13 mouse cellular contexts compared by ENCODE assay signal in the genomic region with DNA sequence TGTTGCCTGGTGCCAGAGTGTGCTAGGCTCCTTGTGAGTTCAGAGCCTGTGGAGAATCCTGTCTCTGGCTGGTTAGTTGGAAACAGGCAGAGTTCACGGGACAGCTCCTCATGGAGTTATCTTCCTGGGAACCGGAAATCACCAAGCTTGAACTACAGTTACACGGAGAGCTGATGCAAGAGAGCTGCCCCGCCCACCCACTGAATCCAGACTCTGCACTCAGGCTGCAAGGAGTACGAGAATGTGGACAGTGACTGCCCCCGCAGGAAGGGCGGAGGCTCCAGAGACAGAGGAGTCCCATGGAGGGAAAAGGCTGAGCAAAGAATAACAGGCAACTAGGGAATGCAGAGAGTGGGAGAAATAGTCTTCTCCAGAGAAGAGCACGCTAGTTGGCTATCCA. TPM values are rescaled to one million over a fixed set of nuclear protein-coding genes. Genes with fewer than 3 reads are reported as not detected.
A peak's percentile ranks its signal among the peaks of the same experiment; 100 is the strongest.
DNase-seq lines count a peak whose midpoint lies in the region; ATAC-seq lines count a peak whose summit lies in the region.
"Had no signal": no experiment of that assay in that cellular context is flagged by ENCODE, and none has a peak within 500 bp of the region (broad histone marks: within the 10 kb centered on the region; RNA-seq: fewer than 3 reads in every experiment).

No protein-coding gene starts in this region.

- 32% methylated on average over 8 of the region's 8 CpGs for WGBS in lung, embryonic 15.5 days

- peak; percentile 46; the same call in 1 of the 2 replicates for ATAC-seq in lung, embryonic 15.5 days (ENCODE audit: borderline replicate concordance, extremely low read depth, low FRiP score, low TSS enrichment)
- ATAC-seq: midbrain, embryonic 15.5 days had no signal

- no peak overlapping the region for H3K4me3 ChIP-seq in lung, embryonic 15.5 days
- H3K4me3 ChIP-seq: embryonic facial prominence, embryonic 13.5 days; hindbrain, embryonic 15.5 days; midbrain, embryonic 15.5 days had no signal

- no peak overlapping the region for H3K27ac ChIP-seq in lung, embryonic 15.5 days
- H3K27ac ChIP-seq: embryonic facial prominence, embryonic 13.5 days; hindbrain, embryonic 15.5 days; midbrain, embryonic 15.5 days had no signal

- H3K9ac ChIP-seq in lung, embryonic 15.5 days: no peak overlapping the region
- H3K9ac ChIP-seq: embryonic facial prominence, embryonic 13.5 days; hindbrain, embryonic 15.5 days; midbrain, embryonic 15.5 days had no signal

- no peaks in the 10 kb centered on the region for H3K36me3 ChIP-seq in lung, embryonic 15.5 days
- H3K36me3 ChIP-seq: embryonic facial prominence, embryonic 13.5 days; hindbrain, embryonic 15.5 days; midbrain, embryonic 15.5 days had no signal

- DNase-seq in 416B (ENCODE audit: low read depth) (peak; percentile 20), NIH3T3 (ENCODE audit: low read depth) (peak; percentile 43)
- DNase-seq in heart, postnatal 14 days: peak; percentile 43 to 52
- no peak for DNase-seq in layer of hippocampus, postnatal 14 days (ENCODE audit: low spot score in 2 of 2)
- no peak for DNase-seq in spleen, adult 12 weeks (ENCODE audit: low spot score)
- no peak for DNase-seq in cerebellum, adult 11-12 months
- DNase-seq in cerebellum, adult 18-20 months: no peak
- DNase-seq: adrenal gland, adult 2 months had no signal

- no peak overlapping the region for H3K4me2 ChIP-seq in lung, embryonic 15.5 days
- H3K4me2 ChIP-seq: embryonic facial prominence, embryonic 13.5 days; hindbrain, embryonic 15.5 days; midbrain, embryonic 15.5 days had no signal

- intact Hi-C loops in heart, postnatal 14 days (cut with DNase I): no loop called here

- H3K27me3 ChIP-seq in lung, embryonic 15.5 days: peaks cover 10% of the 10 kb centered on the region; the same call in 1 of the 2 replicates
- H3K27me3 ChIP-seq: hindbrain, embryonic 15.5 days; midbrain, embryonic 15.5 days had no signal

- no peaks in the 10 kb centered on the region for H3K9me3 ChIP-seq in lung, embryonic 15.5 days
- H3K9me3 ChIP-seq: embryonic facial prominence, embryonic 13.5 days; hindbrain, embryonic 15.5 days; midbrain, embryonic 15.5 days had no signal

- 0 out of 2 replicates have a peak, but pooled peaks cover 4% of the 10 kb centered on the region for H3K4me1 ChIP-seq in lung, embryonic 15.5 days
- H3K4me1 ChIP-seq: hindbrain, embryonic 15.5 days; midbrain, embryonic 15.5 days had no signal

RNA-seq across cellular contexts. Expression of a gene that starts 14.7 kb away (rescaled TPM):
- total RNA-seq in heart, postnatal 14 days (2021): not detected
- not detected in 2 replicates for polyA plus RNA-seq in lung, embryonic 15.5 days (2015; fragmentation: Nextera tagmentation; extraction: Ambion mirVana)
- total RNA-seq in layer of hippocampus, postnatal 14 days (2021): not detected
- total RNA-seq: adrenal gland, adult 2 months had no signal
- polyA plus RNA-seq: adrenal gland, adult 2 months; spleen, adult 2 months had no signal

RNA-seq across cellular contexts. Expression of a gene that starts 28.5 kb away (rescaled TPM):
- 10 to 100 TPM; 70.2 to 72.5 TPM for total RNA-seq in heart, postnatal 14 days (2021)
- polyA plus RNA-seq in lung, embryonic 15.5 days (2015; fragmentation: Nextera tagmentation; extraction: Ambion mirVana): 0.36 and 0.59 TPM in 2 replicates
- under 1 TPM; 0.28 to 0.33 TPM for total RNA-seq in layer of hippocampus, postnatal 14 days (2021)
- total RNA-seq: adrenal gland, adult 2 months had no signal

RNA-seq across cellular contexts. Expression of a gene that starts 44.3 kb away (rescaled TPM):
- total RNA-seq in heart, postnatal 14 days (2021): not detected
- not detected in 2 replicates for polyA plus RNA-seq in lung, embryonic 15.5 days (2015; fragmentation: Nextera tagmentation; extraction: Ambion mirVana)
- total RNA-seq in layer of hippocampus, postnatal 14 days (2021): not detected
- total RNA-seq: adrenal gland, adult 2 months had no signal
- polyA plus RNA-seq: adrenal gland, adult 2 months; midbrain, embryonic 15.5 days; spleen, adult 2 months had no signal

Comparison
In these comparisons a context has a peak if more than half of its experiments do, and no peak if none do; other contexts are left out.
1. DNase-seq: peak in 416B (single experiment), NIH3T3 (single experiment) and heart, postnatal 14 days (2 of 2); none in layer of hippocampus, postnatal 14 days (0 of 2), spleen, adult 12 weeks (single experiment), cerebellum, adult 11-12 months (single experiment) and cerebellum, adult 18-20 months (0 of 2).
2. RNA of a gene that starts 28.5 kb away (total RNA-seq): 70.2 to 72.5 TPM in heart, postnatal 14 days; 0.28 to 0.33 TPM in layer of hippocampus, postnatal 14 days; every median in the first group is over 10 times any median in the second.